Mouse (Mus musculus) embryonic facial prominence, embryonic 11.5 days (tissue): Measurements from ENCODE around the gene Atg14. TPM values are rescaled to one million over a fixed set of nuclear protein-coding genes. Genes with fewer than 3 reads are reported as not detected.
A peak's percentile ranks its signal among the peaks of the same experiment; 100 is the strongest.
"Not testable (repeated sequence)": the region's sequence is repeated elsewhere in the genome, so short reads cannot be mapped to it uniquely, and the experiment has no call there.

Source experiments
- ATAC-seq: fragments of 200-750 bp; cut with Nextera tagmentation; replicated peaks from 2 replicates; pipeline ENCODE4 v1.8.0; 2017; ENCODE audit warnings: low read depth; ENCODE audit not compliant: insufficient number of reproducible peaks, low FRiP score, low TSS enrichment
- DNase-seq: peaks from one replicate; pipeline ENCODE4 v3.0.0-alpha.2; 2015; ENCODE audit warnings: low spot score
- H3K27ac ChIP-seq: fragments of 300-500 bp; sonication (generic); replicated peaks from 2 replicates; pipeline ENCODE4 v1.5.1; 2014; ENCODE audit warnings: mild to moderate bottlenecking, low read depth, low read length, control low read depth
- H3K27me3 ChIP-seq: fragments of 300-500 bp; sonication (generic); 2 replicates; pipeline ENCODE4 v1.6.1; 2014; ENCODE audit warnings: mild to moderate bottlenecking, low read length, moderate library complexity, mixed read lengths; ENCODE audit not compliant: control insufficient read depth, insufficient read depth
- H3K36me3 ChIP-seq: fragments of 300-500 bp; sonication (generic); replicated peaks from 2 replicates; pipeline ENCODE4 v1.6.1; 2014; ENCODE audit warnings: low read depth, mild to moderate bottlenecking, low read length, moderate library complexity, mixed read lengths; ENCODE audit not compliant: control insufficient read depth, insufficient read depth
- H3K4me1 ChIP-seq: fragments of 300-500 bp; sonication (generic); 2 replicates; pipeline ENCODE4 v1.6.1; 2014; ENCODE audit warnings: low read length, mixed read lengths; ENCODE audit not compliant: control insufficient read depth, insufficient read depth
- H3K4me2 ChIP-seq: fragments of 300-500 bp; sonication (generic); 2 replicates; pipeline ENCODE4 v1.6.1; 2014; ENCODE audit warnings: low read depth, mild to moderate bottlenecking, control low read depth, low read length, moderate library complexity
- H3K4me3 ChIP-seq: fragments of 300-500 bp; sonication (generic); 2 replicates; pipeline ENCODE4 v1.5.1; 2014; ENCODE audit warnings: low read depth, low read length, control low read depth
- H3K9ac ChIP-seq: fragments of 300-500 bp; sonication (generic); replicated peaks from 2 replicates; pipeline ENCODE4 v1.6.1; 2014; ENCODE audit warnings: mild to moderate bottlenecking, control low read depth, low read length
- H3K9me3 ChIP-seq: fragments of 300-500 bp; sonication (generic); replicated peaks from 2 replicates; pipeline ENCODE4 v1.6.1; 2016; ENCODE audit warnings: mild to moderate bottlenecking, low read length, inconsistent platforms, mixed read lengths; ENCODE audit not compliant: control insufficient read depth
- WGBS: fragments of 180-500 bp; shearing (Covaris S2); extraction: QIAGEN DNeasy Blood & Tissue Kit; methylation state at CpG from one replicate; pipeline ENCODE4 v1.1.7; 2014; 5-methylcytosine and 5-hydroxymethylcytosine counted together
- polyA plus RNA-seq: library from polyadenylated mRNA; unstranded; fragments of >200 nt; fragmentation: Nextera tagmentation; extraction: Ambion mirVana; gene quantifications from 2 replicates; pipeline ENCODE4 v1.2.1, GENCODE M21; 2014

The Atg14 gene
- polyA plus RNA-seq: 18.9 and 19.6 TPM in 2 replicates

DNA sequence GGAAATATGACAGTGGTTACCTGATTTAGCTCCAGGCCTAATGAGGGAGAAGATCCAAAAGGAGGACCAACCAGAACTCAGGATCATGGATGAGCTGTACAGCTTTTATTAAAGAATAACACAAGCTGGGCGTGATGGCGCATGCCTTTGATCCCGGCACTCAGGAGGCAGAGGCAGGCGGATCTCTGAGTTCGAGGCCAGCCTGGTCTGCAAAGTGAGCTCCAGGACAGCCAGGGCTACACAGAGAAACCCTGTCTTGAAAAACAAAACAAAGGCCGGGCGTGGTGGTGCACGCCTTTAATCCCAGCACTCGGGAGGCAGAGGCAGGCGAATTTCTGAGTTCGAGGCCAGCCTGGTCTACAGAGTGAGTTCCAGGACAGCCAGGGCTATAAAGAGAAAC is at the start of gene Atg14:
Atg14 (minus strand) TSS at position 101 of the 400 bp plus-strand sequence.
- not testable (repeated sequence) for H3K9ac ChIP-seq, H3K4me1 ChIP-seq, H3K4me2 ChIP-seq, H3K27me3 ChIP-seq, H3K27ac ChIP-seq, H3K9me3 ChIP-seq, H3K4me3 ChIP-seq, ATAC-seq, DNase-seq, H3K36me3 ChIP-seq
- WGBS: 92% methylated on average over 11 of the region's 11 CpGs

DNA sequence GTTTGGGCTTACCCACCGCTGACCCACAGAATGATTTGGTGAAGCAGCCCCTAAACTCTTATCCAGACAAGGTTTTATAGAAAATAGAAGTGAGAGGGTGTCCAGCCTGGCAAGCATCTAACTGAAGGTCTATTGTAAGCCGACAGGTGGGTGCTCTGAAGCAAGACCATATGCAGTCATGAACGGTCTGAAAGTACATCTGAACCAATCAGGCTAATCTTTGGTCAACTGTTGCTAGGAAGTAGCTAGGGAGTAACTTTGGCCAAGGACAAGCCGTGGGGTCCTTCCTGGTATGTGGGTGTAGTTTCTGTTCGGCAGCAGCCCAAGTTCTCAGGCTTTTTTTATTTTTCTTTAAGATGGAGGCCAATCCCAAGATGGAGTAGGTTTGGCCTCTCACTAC is 48.4 kb upstream of the Atg14 start:
- no peak for ATAC-seq
- 87% methylated on average over 5 of the region's 5 CpGs for WGBS

DNA sequence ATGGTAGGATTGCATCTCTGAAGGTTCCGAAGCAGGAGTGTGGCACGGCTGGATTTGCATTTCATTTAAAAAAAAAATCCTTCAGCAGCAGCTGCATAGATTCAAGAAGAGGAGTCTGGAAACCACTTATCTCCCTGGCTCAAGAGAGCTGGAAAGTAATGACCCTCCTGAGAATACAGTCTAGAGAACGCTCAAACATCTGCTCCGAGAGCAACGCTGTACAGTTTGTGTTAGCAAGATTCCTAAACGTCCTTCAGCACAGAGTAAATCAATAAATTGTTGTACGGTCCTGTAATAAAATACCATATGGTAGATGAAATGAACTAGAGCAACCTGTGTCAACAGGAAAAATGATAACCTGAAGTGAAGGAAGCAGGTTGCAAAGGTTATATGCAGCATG is 42.8 kb upstream of the Atg14 start:
- Histone ChIP-seq H3K4me1 (no peaks in the 10 kb centered on the region), H3K9me3 (no peaks in the 10 kb centered on the region), H3K4me2 (no peak overlapping the region), H3K27me3 (no peaks in the 10 kb centered on the region), H3K36me3 (no peaks in the 10 kb centered on the region), H3K9ac (no peak overlapping the region), H3K27ac (no peak overlapping the region), H3K4me3 (no peak overlapping the region)
- ATAC-seq: no peak
- DNase-seq: no peak
- 77% methylated on average over 7 of the region's 7 CpGs for WGBS

More for the DNA sequence above, 48.4 kb upstream of the Atg14 start:
- Histone ChIP-seq H3K9me3 (no peaks in the 10 kb centered on the region), H3K27me3 (no peaks in the 10 kb centered on the region), H3K9ac (no peak overlapping the region), H3K4me2 (no peak overlapping the region), H3K36me3 (no peaks in the 10 kb centered on the region), H3K4me3 (no peak overlapping the region), H3K4me1 (no peaks in the 10 kb centered on the region), H3K27ac (no peak overlapping the region)
- DNase-seq: no peak

DNA sequence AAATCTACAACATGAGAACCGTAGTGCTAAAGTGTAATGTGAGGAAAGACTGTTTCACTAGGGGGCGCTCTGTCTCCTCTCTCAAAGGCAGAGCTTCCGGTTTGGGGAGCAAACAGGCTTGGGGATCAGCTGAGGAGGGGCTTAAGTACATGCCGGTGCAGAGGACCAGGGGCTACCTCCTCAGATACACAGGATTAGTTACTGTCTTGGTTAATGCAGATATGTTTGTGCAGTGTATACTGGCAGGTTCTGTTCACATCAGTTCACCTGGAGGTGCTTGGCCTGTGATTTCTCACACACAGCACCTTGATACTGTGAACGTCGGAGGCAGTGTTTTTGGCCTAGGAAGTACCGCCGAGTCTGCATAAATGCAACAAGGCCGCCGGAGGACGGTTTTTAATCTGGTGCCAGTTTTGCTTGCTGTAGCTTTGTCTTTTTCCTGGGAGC is 27.5 kb upstream of the Atg14 start:
- Histone ChIP-seq H3K4me2 (peak overlapping the region; percentile 16; the same call in 1 of the 2 replicates), H3K27ac (no peak overlapping the region), H3K9me3 (no peaks in the 10 kb centered on the region), H3K4me1 (no peaks in the 10 kb centered on the region), H3K36me3 (no peaks in the 10 kb centered on the region), H3K27me3 (no peaks in the 10 kb centered on the region), H3K9ac (no peak overlapping the region), H3K4me3 (no peak overlapping the region)
- ATAC-seq (peak; percentile 39; the same call in 1 of the 2 replicates), DNase-seq (peak; percentile 89)
- 28% methylated on average over 11 of the region's 11 CpGs for WGBS

DNA sequence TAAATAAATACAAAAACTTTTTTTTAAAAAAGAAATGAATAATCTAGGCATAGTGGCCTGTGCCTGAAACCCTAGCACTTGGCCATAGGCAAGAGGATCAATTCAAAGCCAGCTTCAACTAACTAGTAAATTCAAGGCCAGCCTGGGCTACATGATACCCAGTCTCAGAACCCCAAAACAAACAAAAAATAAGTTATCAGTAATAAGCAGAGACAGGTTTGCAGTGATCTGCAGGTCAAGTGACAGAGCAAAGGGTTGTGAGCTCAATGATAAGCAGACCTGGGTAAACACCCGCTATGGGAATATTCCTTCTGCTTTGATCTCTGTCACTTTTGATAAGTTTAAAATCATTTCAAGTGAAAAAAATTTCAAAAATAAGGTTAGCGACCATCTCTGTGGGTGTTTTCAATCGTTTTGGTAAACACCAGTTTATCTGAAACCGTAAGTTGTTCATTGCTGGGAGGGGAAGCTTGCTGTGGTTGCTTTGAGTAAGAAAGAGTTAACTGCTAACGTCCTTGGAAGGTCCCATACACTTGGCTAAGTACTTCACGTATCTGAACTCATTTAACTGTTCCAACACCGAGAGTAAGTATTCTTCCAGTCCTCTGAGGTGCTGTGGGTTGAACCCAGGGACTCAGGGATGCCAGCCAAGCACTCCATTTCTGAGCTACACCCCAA is 24.1 kb upstream of the Atg14 start:
- Histone ChIP-seq H3K4me2 (no peak overlapping the region), H3K4me1 (no peaks in the 10 kb centered on the region), H3K9ac (no peak overlapping the region), H3K27me3 (no peaks in the 10 kb centered on the region), H3K4me3 (no peak overlapping the region), H3K9me3 (no peaks in the 10 kb centered on the region), H3K27ac (no peak overlapping the region), H3K36me3 (no peaks in the 10 kb centered on the region)
- 58% methylated on average over 7 of the region's 7 CpGs for whole genome bisulfite sequencing
- DNase-seq: no peak
- no peak for ATAC-seq

DNA sequence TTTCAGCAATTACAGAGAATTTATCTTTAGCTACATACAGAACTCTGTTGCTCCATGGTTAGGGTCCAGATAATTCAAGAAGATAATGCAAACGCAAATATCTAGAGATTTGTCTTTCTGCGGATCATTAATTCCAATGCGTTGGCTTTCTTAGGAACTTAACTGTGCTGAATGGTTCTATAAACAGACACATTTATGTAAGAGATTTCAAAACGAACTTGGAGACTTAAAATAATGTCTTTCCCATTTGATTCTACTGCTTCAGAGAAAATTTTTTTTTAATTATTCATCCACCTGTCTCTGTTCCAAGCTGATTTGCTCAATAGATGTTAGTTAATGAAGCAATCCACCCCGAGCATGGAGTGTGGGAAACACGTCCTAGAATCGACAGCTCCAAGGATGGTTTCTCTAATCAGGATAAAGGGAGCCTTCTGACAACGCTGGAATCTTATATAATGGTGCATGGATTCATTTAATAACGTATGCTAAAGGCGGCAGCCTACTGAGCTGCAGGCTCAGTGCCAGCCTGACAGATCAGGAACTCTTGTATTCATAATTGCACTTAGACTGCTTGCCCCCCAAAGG is 20.0 kb upstream of the Atg14 start:
- 79% methylated on average over 10 of the region's 10 CpGs for WGBS
- H3K4me3 ChIP-seq: no peak overlapping the region
- H3K9ac ChIP-seq: no peak overlapping the region
- H3K4me1 ChIP-seq: no peaks in the 10 kb centered on the region
- no peaks in the 10 kb centered on the region for H3K27me3 ChIP-seq
- H3K4me2 ChIP-seq: no peak overlapping the region
- H3K9me3 ChIP-seq: no peaks in the 10 kb centered on the region
- H3K27ac ChIP-seq: no peak overlapping the region
- H3K36me3 ChIP-seq: no peaks in the 10 kb centered on the region
- ATAC-seq (no peak), DNase-seq (no peak)

DNA sequence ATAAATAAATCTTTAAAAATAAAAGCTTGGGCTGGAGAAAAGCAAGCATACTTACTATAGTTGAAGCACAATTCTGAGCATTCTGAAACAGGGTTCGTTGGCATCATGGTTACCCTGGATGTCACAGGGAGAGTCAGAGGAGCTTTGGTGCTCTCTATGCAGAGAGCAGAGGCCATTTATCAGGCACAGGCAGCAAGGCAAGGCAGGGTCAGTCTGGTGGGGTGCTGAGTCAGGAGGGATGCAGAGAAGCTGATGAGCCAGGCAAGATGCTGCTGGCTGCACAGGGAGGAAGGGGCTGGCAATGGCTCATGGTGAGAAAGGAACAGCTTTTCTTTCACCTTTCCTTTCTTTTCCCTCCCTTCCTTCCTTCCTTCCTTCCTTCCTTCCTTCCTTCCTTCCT is 19.0 kb upstream of the Atg14 start:
- no peak overlapping the region for H3K4me2 ChIP-seq
- no peak overlapping the region for H3K9ac ChIP-seq
- no peaks in the 10 kb centered on the region for H3K4me1 ChIP-seq
- 83% methylated on average over 1 of the region's 1 CpGs for WGBS
- ATAC-seq: no peak
- H3K4me3 ChIP-seq: no peak overlapping the region
- no peak overlapping the region for H3K27ac ChIP-seq
- no peaks in the 10 kb centered on the region for H3K27me3 ChIP-seq
- H3K36me3 ChIP-seq: no peaks in the 10 kb centered on the region
- no peaks in the 10 kb centered on the region for H3K9me3 ChIP-seq
- no peak for DNase-seq

DNA sequence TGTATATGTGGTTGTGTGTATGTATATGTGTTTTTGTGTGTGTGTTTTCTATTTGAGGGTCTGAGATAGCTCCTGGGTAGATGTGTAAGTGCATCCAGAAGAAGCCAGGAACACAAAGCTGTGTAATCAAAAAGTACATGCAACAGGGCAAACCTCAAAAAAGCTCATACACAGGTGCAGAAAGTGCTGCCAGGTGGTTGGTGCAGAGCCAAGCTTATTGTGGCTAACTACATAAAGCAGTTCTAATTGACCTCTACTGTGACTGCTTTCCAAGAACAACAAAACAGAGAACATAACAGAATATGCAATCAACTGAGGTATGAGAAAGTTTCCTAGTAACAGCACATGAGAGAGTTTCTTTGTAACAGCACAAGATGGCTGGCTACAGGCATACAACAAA is 13.9 kb upstream of the Atg14 start:
- no peaks in the 10 kb centered on the region for H3K9me3 ChIP-seq
- ATAC-seq: no peak
- H3K4me1 ChIP-seq: no peaks in the 10 kb centered on the region
- H3K9ac ChIP-seq: no peak overlapping the region
- no peak overlapping the region for H3K27ac ChIP-seq
- H3K36me3 ChIP-seq: no peaks in the 10 kb centered on the region
- H3K27me3 ChIP-seq: no peaks in the 10 kb centered on the region
- no peak for DNase-seq
- no peak overlapping the region for H3K4me2 ChIP-seq
- no peak overlapping the region for H3K4me3 ChIP-seq
